Comparison of ENCODE assay signal across 8 mouse cellular contexts in genomic region chr16:32915292-32916068, GRCm38 (mm10). TPM values are rescaled to one million over a fixed set of nuclear protein-coding genes. Genes with fewer than 3 reads are reported as not detected.
DNase-seq lines count a peak whose midpoint lies in the region; ATAC-seq and TF ChIP-seq lines count a peak whose summit lies in the region.

No protein-coding gene starts in this region.

- no peaks in the 10 kb centered on the region for H3K27me3 ChIP-seq in megakaryocyte, embryonic 14.5 days (replicated peaks)
- no peaks in the 10 kb centered on the region for H3K27me3 ChIP-seq in embryonic facial prominence, embryonic 13.5 days
- no peaks in the 10 kb centered on the region for H3K27me3 ChIP-seq in limb, embryonic 14.5 days (ENCODE audit: control insufficient read depth, insufficient read depth, low read length)
- no peaks in the 10 kb centered on the region for H3K27me3 ChIP-seq in stomach, embryonic 15.5 days (replicated peaks)

- 0 out of 2 replicates have a peak overlapping the region, but pooled peaks have one; percentile 46 for H3K9ac ChIP-seq in embryonic facial prominence, embryonic 13.5 days
- no peak overlapping the region; the same call in 1 of the 2 replicates for H3K9ac ChIP-seq in limb, embryonic 14.5 days (ENCODE audit: low read depth, low read length, severe bottlenecking)
- no peak overlapping the region for H3K9ac ChIP-seq in stomach, embryonic 15.5 days

- H3K9me3 ChIP-seq in megakaryocyte, embryonic 14.5 days: no peaks in the 10 kb centered on the region
- no peaks in the 10 kb centered on the region for H3K9me3 ChIP-seq in embryonic facial prominence, embryonic 13.5 days
- H3K9me3 ChIP-seq in limb, embryonic 14.5 days (ENCODE audit: control insufficient read depth, low read length): no peaks in the 10 kb centered on the region
- no peaks in the 10 kb centered on the region for H3K9me3 ChIP-seq in stomach, embryonic 15.5 days

- no peak for TF ChIP-seq POLR2A in limb, embryonic 14.5 days (IDR thresholded peaks at IDR 0.05; ENCODE audit: borderline replicate concordance, extremely low read depth, insufficient read depth, insufficient read length)

- peak overlapping the region; percentile 69 for H3K4me2 ChIP-seq in embryonic facial prominence, embryonic 13.5 days
- H3K4me2 ChIP-seq in limb, embryonic 14.5 days (replicated peaks; ENCODE audit: low read depth, low read length, severe bottlenecking): peak overlapping the region; percentile 74
- H3K4me2 ChIP-seq in stomach, embryonic 15.5 days: peak overlapping the region; percentile 74; the same call in 1 of the 2 replicates

- H3K27ac ChIP-seq in embryonic facial prominence, embryonic 13.5 days: no peak overlapping the region
- no peak overlapping the region for H3K27ac ChIP-seq in limb, embryonic 14.5 days (replicated peaks; ENCODE audit: low read depth, low read length)
- no peak overlapping the region for H3K27ac ChIP-seq in stomach, embryonic 15.5 days

- no peak for DNase-seq in limb, embryonic 14.5 days (ENCODE audit: low spot score)
- no peak for DNase-seq in frontal cortex, postnatal 14 days (ENCODE audit: low spot score in 2 of 2)
- no peak for DNase-seq in cerebellum, adult 18-20 months
- DNase-seq in kidney, adult 18-20 months: no peak

- H3K36me3 ChIP-seq in megakaryocyte, embryonic 14.5 days (replicated peaks; ENCODE audit: low read length): peaks cover 16% of the 10 kb centered on the region
- H3K36me3 ChIP-seq in embryonic facial prominence, embryonic 13.5 days: no peaks in the 10 kb centered on the region
- H3K36me3 ChIP-seq in limb, embryonic 14.5 days (ENCODE audit: control insufficient read depth, insufficient read depth, low read length): no peaks in the 10 kb centered on the region
- 0 out of 2 replicates have a peak, but pooled peaks cover 3% of the 10 kb centered on the region for H3K36me3 ChIP-seq in stomach, embryonic 15.5 days

- no peak for ATAC-seq in megakaryocyte, adult 5-6 weeks (ENCODE audit: poor library complexity, severe bottlenecking)
- ATAC-seq in embryonic facial prominence, embryonic 13.5 days (ENCODE audit: insufficient number of reproducible peaks, insufficient read depth, low FRiP score, low TSS enrichment, low read depth): no peak
- ATAC-seq in limb, embryonic 14.5 days (ENCODE audit: low FRiP score, low read depth): no peak
- no peak for ATAC-seq in stomach, embryonic 15.5 days (ENCODE audit: insufficient read depth, low FRiP score, low read depth)

- peaks cover 43% of the 10 kb centered on the region for H3K4me1 ChIP-seq in megakaryocyte, embryonic 14.5 days
- H3K4me1 ChIP-seq in embryonic facial prominence, embryonic 13.5 days: peaks cover 6% of the 10 kb centered on the region
- H3K4me1 ChIP-seq in limb, embryonic 14.5 days (ENCODE audit: control insufficient read depth, insufficient read depth, low read length): 0 out of 2 replicates have a peak, but pooled peaks cover 3% of the 10 kb centered on the region
- no peaks in the 10 kb centered on the region for H3K4me1 ChIP-seq in stomach, embryonic 15.5 days

- peak overlapping the region; percentile 99 for H3K4me3 ChIP-seq in megakaryocyte, embryonic 14.5 days (replicated peaks)
- peak overlapping the region; percentile 92 for H3K4me3 ChIP-seq in embryonic facial prominence, embryonic 13.5 days
- peak overlapping the region; percentile 94 for H3K4me3 ChIP-seq in limb, embryonic 14.5 days (replicated peaks; ENCODE audit: low read length)
- H3K4me3 ChIP-seq in stomach, embryonic 15.5 days (replicated peaks): peak overlapping the region; percentile 14; the same call in 1 of the 2 replicates

- 69% methylated on average over 9 of the region's 9 CpGs for WGBS in embryonic facial prominence, embryonic 13.5 days
- WGBS in limb, embryonic 14.5 days: 77% methylated on average over 9 of the region's 9 CpGs
- 65% methylated on average over 9 of the region's 9 CpGs for WGBS in stomach, embryonic 15.5 days

RNA-seq across cellular contexts. Expression of gene Lrch3, which starts 1.6 kb away (rescaled TPM):
- polyA plus RNA-seq in megakaryocyte, embryonic 14.5 days (2012; ENCODE audit: insufficient read depth, low replicate concordance): 2.7 TPM in 1 of 2 replicates, not detected in the other
- 24.5 and 34.7 TPM in 2 replicates for total RNA-seq in megakaryocyte, adult 5-6 weeks (2015)
- total RNA-seq in megakaryocyte, adult 5-6 weeks (2017): 23.9 and 35.6 TPM in 2 replicates
- polyA plus RNA-seq in embryonic facial prominence, embryonic 13.5 days (2015; fragmentation: Nextera tagmentation; extraction: Ambion mirVana): 32.7 and 34.1 TPM in 2 replicates
- polyA plus RNA-seq in limb, embryonic 14.5 days (2012; rRNA removed): 56.3 and 68.0 TPM in 2 replicates
- polyA plus RNA-seq in limb, embryonic 14.5 days (2014; fragmentation: Nextera tagmentation; extraction: Ambion mirVana): 24.9 and 30.4 TPM in 2 replicates
- 16.9 TPM in 2 replicates for polyA plus RNA-seq in stomach, embryonic 15.5 days (2015; fragmentation: Nextera tagmentation; extraction: Ambion mirVana)

RNA-seq across cellular contexts. Expression of gene Rubcn, which starts 37.9 kb away (rescaled TPM):
- 5.3 and 9.9 TPM in 2 replicates for polyA plus RNA-seq in megakaryocyte, embryonic 14.5 days (2012; ENCODE audit: insufficient read depth, low replicate concordance)
- 12.4 and 18.8 TPM in 2 replicates for total RNA-seq in megakaryocyte, adult 5-6 weeks (2015)
- total RNA-seq in megakaryocyte, adult 5-6 weeks (2017): 22.8 and 22.9 TPM in 2 replicates
- 16.0 and 20.3 TPM in 2 replicates for polyA plus RNA-seq in embryonic facial prominence, embryonic 13.5 days (2015; fragmentation: Nextera tagmentation; extraction: Ambion mirVana)
- 35.7 and 42.7 TPM in 2 replicates for polyA plus RNA-seq in limb, embryonic 14.5 days (2012; rRNA removed)
- polyA plus RNA-seq in limb, embryonic 14.5 days (2014; fragmentation: Nextera tagmentation; extraction: Ambion mirVana): 19.6 and 20.3 TPM in 2 replicates
- 16.5 and 17.1 TPM in 2 replicates for polyA plus RNA-seq in stomach, embryonic 15.5 days (2015; fragmentation: Nextera tagmentation; extraction: Ambion mirVana)

RNA-seq across cellular contexts. Expression of gene Fyttd1, which starts 38.2 kb away (rescaled TPM):
- 22.1 and 57.2 TPM in 2 replicates for polyA plus RNA-seq in megakaryocyte, embryonic 14.5 days (2012; ENCODE audit: insufficient read depth, low replicate concordance)
- total RNA-seq in megakaryocyte, adult 5-6 weeks (2015): 23.1 and 26.1 TPM in 2 replicates
- 24.1 and 35.0 TPM in 2 replicates for total RNA-seq in megakaryocyte, adult 5-6 weeks (2017)
- 108 and 114 TPM in 2 replicates for polyA plus RNA-seq in embryonic facial prominence, embryonic 13.5 days (2015; fragmentation: Nextera tagmentation; extraction: Ambion mirVana)
- polyA plus RNA-seq in limb, embryonic 14.5 days (2012; rRNA removed): 43.3 and 47.2 TPM in 2 replicates
- 113 and 128 TPM in 2 replicates for polyA plus RNA-seq in limb, embryonic 14.5 days (2014; fragmentation: Nextera tagmentation; extraction: Ambion mirVana)
- 77.5 and 85.7 TPM in 2 replicates for polyA plus RNA-seq in stomach, embryonic 15.5 days (2015; fragmentation: Nextera tagmentation; extraction: Ambion mirVana)

Comparison
In these comparisons a context has a peak if more than half of its experiments do, and no peak if none do; other contexts are left out.
1. H3K4me3 ChIP-seq: peak in every context shown above with its lines; median percentile 99 in megakaryocyte, embryonic 14.5 days; 94 in limb, embryonic 14.5 days; 92 in embryonic facial prominence, embryonic 13.5 days; 14 in stomach, embryonic 15.5 days.